Mouse (Mus musculus) lung, adult 2 months (tissue): ENCODE results near the gene Trim41.

ENCODE experiments used
- CTCF ChIP-seq: fragments of 200-500 bp; IDR thresholded peaks from 2 replicates; pipeline ENCODE4 v1.5.1; 2011; ENCODE audit warnings: mild to moderate bottlenecking, low read length, control low read depth; ENCODE audit not compliant: insufficient read depth
- POLR2A ChIP-seq: fragments of 200-500 bp; IDR thresholded peaks from 2 replicates; pipeline ENCODE4 v1.6.1; 2011; ENCODE audit warnings: low read depth, mild to moderate bottlenecking, control low read depth, low read length, borderline replicate concordance; ENCODE audit errors: extremely low read depth

GRCm38 (mm10) chr11:48801831-48802772, 15.1 kb downstream of the Trim41 start:
- TF ChIP-seq CTCF (no peak), POLR2A (no peak)
